Mouse (Mus musculus) frontal cortex, adult 2 months (tissue): ENCODE data around the gene Olfr397. TPM values are rescaled to one million over a fixed set of nuclear protein-coding genes. Genes with fewer than 3 reads are reported as not detected.

Source experiments
- DNase-seq, 2 experiments: peaks; one replicate each; pipeline ENCODE4 v3.0.0; 2022; ENCODE audit warnings: low spot score in 1 of 2; ENCODE audit errors: extremely low spot score in 1 of 2
- polyA plus RNA-seq: library from polyadenylated mRNA; depleted of rRNA; stranded (reverse); fragments of >200 nt; gene quantifications from 2 replicates; pipeline ENCODE4 v1.2.3, GENCODE M21; 2012; rRNA removed

The Olfr397 gene
- not detected in 2 replicates for polyA plus RNA-seq

GRCm38 (mm10) chr11:73960517-73960916 lies at the start of gene Olfr397:
Gene Olfr397 (plus strand): TSS chr11:73960817.
- DNase-seq: no peak

GRCm38 (mm10) chr11:73936377-73936776 lies 24.2 kb upstream of the Olfr397 start, which contains the start of gene Olfr23:
Gene Olfr23 (plus strand): TSS chr11:73936677.
- DNase-seq: no peak

- DNase-seq: no peak
Observed at GRCm38 (mm10) chr11:73990307-73990706, 29.7 kb downstream of the Olfr397 start, which contains the start of gene Olfr398. Gene Olfr398 (minus strand): TSS chr11:73990407.

- no peak for DNase-seq
Observed at GRCm38 (mm10) chr11:73993115-73993514, 32.5 kb downstream of the Olfr397 start.

Other genes with a start within 250 kb of the Olfr397 start
- not detected in 2 replicates for gene Olfr389, start 180.1 kb upstream of the Olfr397 start, polyA plus RNA-seq
- gene Olfr390, start 177.9 kb upstream of the Olfr397 start, polyA plus RNA-seq: not detected in 2 replicates
- gene Olfr391-ps, start 157.8 kb upstream of the Olfr397 start, polyA plus RNA-seq: not detected in 2 replicates
- gene Olfr392, start 143.8 kb upstream of the Olfr397 start, polyA plus RNA-seq: 0.02 TPM in 1 of 2 replicates, not detected in the other
- gene Olfr393, start 109.4 kb upstream of the Olfr397 start, polyA plus RNA-seq: not detected in 2 replicates
- gene Olfr394, start 70.0 kb upstream of the Olfr397 start, polyA plus RNA-seq: 0.02 TPM in 1 of 2 replicates, not detected in the other
- not detected in 2 replicates for gene Olfr395, start 51.5 kb upstream of the Olfr397 start, polyA plus RNA-seq
- gene Olfr23, start 24.1 kb upstream of the Olfr397 start, polyA plus RNA-seq: not detected in 2 replicates
- gene Olfr398, start 29.6 kb downstream of the Olfr397 start, polyA plus RNA-seq: not detected in 2 replicates
- gene Olfr139, start 95.7 kb downstream of the Olfr397 start, polyA plus RNA-seq: not detected in 2 replicates
- gene Olfr399, start 95.8 kb downstream of the Olfr397 start, polyA plus RNA-seq: not detected in 2 replicates
- gene Zfp616, start 109.1 kb downstream of the Olfr397 start, polyA plus RNA-seq: not detected in 2 replicates
- not detected in 2 replicates for gene Olfr401, start 152.9 kb downstream of the Olfr397 start, polyA plus RNA-seq
- not detected in 2 replicates for gene Olfr402, start 192.7 kb downstream of the Olfr397 start, polyA plus RNA-seq
- not detected in 2 replicates for gene Olfr403, start 225.4 kb downstream of the Olfr397 start, polyA plus RNA-seq